Mouse (Mus musculus): ENCODE results near the gene Tra2a.

GRCm38 (mm10) chr6:49269200-49269599 lies 5.4 kb upstream of the Tra2a start:
- TF ChIP-seq CTCF (IDR thresholded peaks at IDR 0.05) (peak; percentile 92), EP300 (IDR thresholded peaks at IDR 0.05) (no peak)
